Mouse (Mus musculus): Measurements from ENCODE around the gene Kcnj12. TPM values are rescaled to one million over a fixed set of nuclear protein-coding genes. Genes with fewer than 3 reads are reported as not detected.
A peak's percentile ranks its signal among the peaks of the same experiment; 100 is the strongest.

Kcnj12 gene
- polyA plus RNA-seq, 1 experiment from 2014 or later = 0.59 TPM

GRCm38 (mm10) chr11:61026381-61026780, 4.0 kb downstream of the Kcnj12 start:
- Histone ChIP-seq H3K9ac (ENCODE audit: low read length) (no peak overlapping the region), H3K27ac (replicated peaks) (no peak overlapping the region), H3K4me3 (ENCODE audit: low read depth, low read length) (no peak overlapping the region), H3K9me3 (ENCODE audit: control insufficient read depth, low read length) (no peaks in the 10 kb centered on the region), H3K27me3 (ENCODE audit: control insufficient read depth, insufficient read depth, low read length) (peaks cover 21% of the 10 kb centered on the region; the same call in 1 of the 2 replicates), H3K36me3 (ENCODE audit: control insufficient read depth, insufficient read depth, low read length) (no peaks in the 10 kb centered on the region), H3K4me2 (replicated peaks; ENCODE audit: low read depth) (no peak overlapping the region), H3K4me1 (replicated peaks; ENCODE audit: control insufficient read depth, insufficient read depth) (no peaks in the 10 kb centered on the region; the same call in 1 of the 2 replicates)
- ATAC-seq (ENCODE audit: low FRiP score, low TSS enrichment) = no peak
- WGBS = 87% methylated on average over 6 of the region's 6 CpGs
- TF ChIP-seq CTCF (IDR thresholded peaks at IDR 0.05; ENCODE audit: low read depth) (no peak), EP300 (optimal IDR thresholded peaks at IDR 0.05) (no peak)
- DNase-seq (ENCODE audit: low spot score) = no peak

DNA sequence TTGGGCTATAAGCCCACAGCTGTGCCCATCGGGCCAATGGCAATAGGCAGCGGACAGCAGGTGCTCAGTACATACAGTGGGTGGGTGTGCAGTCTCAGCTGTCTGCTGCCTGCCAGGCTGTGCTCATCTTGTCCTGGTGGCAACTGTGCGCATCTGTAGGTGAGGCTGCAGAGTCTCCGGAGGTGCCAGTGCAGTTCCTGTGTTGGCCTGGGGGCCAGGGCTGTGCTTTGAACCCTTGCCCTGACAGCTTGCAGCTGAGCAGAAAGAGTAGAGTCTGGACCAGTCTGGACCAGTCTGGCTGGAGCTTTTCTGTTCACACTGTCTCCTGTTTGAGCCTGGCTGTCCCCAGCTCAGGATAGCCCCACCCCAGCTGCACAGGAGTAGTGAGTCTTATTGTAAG, 4.8 kb downstream of the Kcnj12 start:
- ATAC-seq (ENCODE audit: low FRiP score, low TSS enrichment) = no peak
- Histone ChIP-seq H3K36me3 (ENCODE audit: control insufficient read depth, insufficient read depth, low read length) (no peaks in the 10 kb centered on the region), H3K4me1 (replicated peaks; ENCODE audit: control insufficient read depth, insufficient read depth) (no peaks in the 10 kb centered on the region; the same call in 1 of the 2 replicates), H3K27me3 (ENCODE audit: control insufficient read depth, insufficient read depth, low read length) (peaks cover 14% of the 10 kb centered on the region; the same call in 1 of the 2 replicates), H3K9me3 (ENCODE audit: control insufficient read depth, low read length) (no peaks in the 10 kb centered on the region), H3K4me2 (replicated peaks; ENCODE audit: low read depth) (no peak overlapping the region), H3K9ac (ENCODE audit: low read length) (no peak overlapping the region), H3K4me3 (ENCODE audit: low read depth, low read length) (no peak overlapping the region), H3K27ac (replicated peaks) (no peak overlapping the region)
- TF ChIP-seq EP300 (optimal IDR thresholded peaks at IDR 0.05) = no peak
- no peak for TF ChIP-seq CTCF (IDR thresholded peaks at IDR 0.05; ENCODE audit: low read depth)
- no peak for DNase-seq (ENCODE audit: low spot score)
- 82% methylated on average over 4 of the region's 4 CpGs for WGBS

- no peaks in the 10 kb centered on the region for H3K36me3 ChIP-seq (ENCODE audit: control insufficient read depth, insufficient read depth, low read length)
- no peak overlapping the region for H3K4me3 ChIP-seq (ENCODE audit: low read depth, low read length)
- H3K4me1 ChIP-seq (replicated peaks; ENCODE audit: control insufficient read depth, insufficient read depth) = no peaks in the 10 kb centered on the region
- H3K4me2 ChIP-seq (replicated peaks; ENCODE audit: low read depth) = no peak overlapping the region
- DNase-seq (ENCODE audit: low spot score) = no peak
- H3K9ac ChIP-seq (ENCODE audit: low read length) = no peak overlapping the region
- H3K27ac ChIP-seq (replicated peaks) = no peak overlapping the region
- 55% methylated on average over 11 of the region's 11 CpGs for WGBS
- no peaks in the 10 kb centered on the region for H3K9me3 ChIP-seq (ENCODE audit: control insufficient read depth, low read length)
- peak; percentile 36; the same call in 1 of the 2 replicates for ATAC-seq (ENCODE audit: low FRiP score, low TSS enrichment)
- TF ChIP-seq CTCF (IDR thresholded peaks at IDR 0.05; ENCODE audit: low read depth) (no peak), EP300 (optimal IDR thresholded peaks at IDR 0.05) (no peak)
- H3K27me3 ChIP-seq (ENCODE audit: control insufficient read depth, insufficient read depth, low read length) = peaks cover 5% of the 10 kb centered on the region; the same call in 1 of the 2 replicates
These were observed 6.0 kb downstream of the Kcnj12 start for GRCm38 (mm10) chr11:61028211-61028950.

DNA sequence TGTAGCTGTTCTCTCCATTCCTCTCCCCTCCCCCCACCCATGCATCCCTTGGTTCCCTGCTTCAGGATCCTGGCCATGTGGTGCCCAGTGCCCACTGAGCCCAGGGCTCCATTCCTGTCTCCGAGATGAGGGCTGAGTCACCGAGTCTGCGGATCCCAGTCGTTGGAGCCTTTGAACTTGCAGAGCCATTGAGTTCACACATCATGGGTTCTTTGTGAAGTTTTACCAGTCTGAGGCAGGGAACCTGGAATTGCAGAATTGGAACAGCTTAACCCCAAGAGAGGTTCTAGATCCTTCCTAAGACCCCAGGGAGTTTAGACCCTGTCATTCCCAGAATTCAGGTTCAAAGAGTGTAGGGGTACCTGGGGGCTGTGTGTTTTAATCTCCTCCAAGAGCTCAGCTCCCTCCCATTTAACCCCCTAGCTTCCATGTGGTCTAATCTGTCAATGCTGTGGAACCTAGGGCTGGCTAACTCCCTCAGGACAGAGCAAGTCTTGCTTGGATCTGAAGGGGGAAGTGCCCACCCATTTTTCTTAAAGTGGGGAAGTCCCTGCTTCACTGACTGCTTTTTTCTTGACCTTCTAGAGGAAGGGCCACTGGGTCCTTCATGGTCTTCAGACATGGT, 6.9 kb downstream of the Kcnj12 start:
- Histone ChIP-seq H3K9me3 (ENCODE audit: control insufficient read depth, low read length) (no peaks in the 10 kb centered on the region), H3K27me3 (ENCODE audit: control insufficient read depth, insufficient read depth, low read length) (no peaks in the 10 kb centered on the region), H3K9ac (ENCODE audit: low read length) (no peak overlapping the region), H3K27ac (replicated peaks) (no peak overlapping the region), H3K36me3 (ENCODE audit: control insufficient read depth, insufficient read depth, low read length) (no peaks in the 10 kb centered on the region), H3K4me2 (replicated peaks; ENCODE audit: low read depth) (no peak overlapping the region), H3K4me3 (ENCODE audit: low read depth, low read length) (no peak overlapping the region), H3K4me1 (replicated peaks; ENCODE audit: control insufficient read depth, insufficient read depth) (no peaks in the 10 kb centered on the region)
- DNase-seq (ENCODE audit: low spot score) (no peak), ATAC-seq (ENCODE audit: low FRiP score, low TSS enrichment) (no peak)
- no peak for TF ChIP-seq CTCF (IDR thresholded peaks at IDR 0.05; ENCODE audit: low read depth)
- TF ChIP-seq EP300 (optimal IDR thresholded peaks at IDR 0.05) = no peak
- WGBS = 45% methylated on average over 4 of the region's 4 CpGs

GRCm38 (mm10) chr11:61029864-61030595, 7.7 kb downstream of the Kcnj12 start:
- H3K27me3 ChIP-seq (ENCODE audit: control insufficient read depth, insufficient read depth, low read length) = no peaks in the 10 kb centered on the region
- no peaks in the 10 kb centered on the region for H3K4me1 ChIP-seq (replicated peaks; ENCODE audit: control insufficient read depth, insufficient read depth)
- 94% methylated on average over 7 of the region's 7 CpGs for WGBS
- no peaks in the 10 kb centered on the region for H3K9me3 ChIP-seq (ENCODE audit: control insufficient read depth, low read length)
- no peak overlapping the region for H3K9ac ChIP-seq (ENCODE audit: low read length)
- TF ChIP-seq EP300 (optimal IDR thresholded peaks at IDR 0.05) = no peak
- no peak for TF ChIP-seq CTCF (IDR thresholded peaks at IDR 0.05; ENCODE audit: low read depth)
- no peak overlapping the region for H3K4me2 ChIP-seq (replicated peaks; ENCODE audit: low read depth)
- ATAC-seq (ENCODE audit: low FRiP score, low TSS enrichment) (no peak), DNase-seq (ENCODE audit: low spot score) (no peak)
- H3K27ac ChIP-seq (replicated peaks) = no peak overlapping the region
- H3K4me3 ChIP-seq (ENCODE audit: low read depth, low read length) = no peak overlapping the region
- H3K36me3 ChIP-seq (ENCODE audit: control insufficient read depth, insufficient read depth, low read length) = no peaks in the 10 kb centered on the region

All from stomach, postnatal 0 days (tissue).